Mouse (Mus musculus) C3H10T1/2 (cell line): ENCODE measurements around the gene Klrb1c. TPM values are rescaled to one million over a fixed set of nuclear protein-coding genes. Genes with fewer than 3 reads are reported as not detected.

ENCODE experiments used
- polyA plus RNA-seq, 2 experiments: library from polyadenylated mRNA; unstranded; fragments of >200 nt; fragmentation: generic; extraction: Trizol; gene quantifications; one replicate each; pipeline ENCODE4 v1.2.1; 2012; ENCODE audit warnings: missing spikeins in 2 of 2

Klrb1c gene
- polyA plus RNA-seq = not detected

GRCm38 (mm10) chr6:128789115-128789514 lies at the start of gene Klrb1c:
Gene Klrb1c, minus strand, starts transcription at chr6:128789215.

DNA sequence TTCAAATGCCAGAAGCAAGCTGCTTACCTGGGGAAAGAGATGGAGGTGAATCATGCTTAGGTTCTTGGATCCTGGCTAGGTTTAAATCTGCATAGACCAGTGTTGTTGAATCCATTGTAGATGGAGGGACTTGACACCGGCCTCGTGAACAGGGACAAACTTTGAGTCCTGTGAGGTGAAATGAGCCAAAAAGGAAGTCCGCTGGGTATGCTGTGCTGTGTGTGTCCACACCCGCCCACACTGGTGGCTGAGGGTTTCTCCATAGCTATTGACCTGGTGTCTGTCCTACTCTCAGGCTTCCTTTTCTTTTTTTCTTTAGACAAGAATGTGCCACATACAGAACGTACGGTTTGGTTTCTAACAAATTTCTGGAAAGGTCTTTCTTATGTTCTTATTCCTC lies 37.1 kb upstream of the Klrb1c start, which contains the start of the genes Gm44511 and Klrb1b:
Gene Gm44511, minus strand, starts transcription at position 184 of the 400 bp plus-strand sequence.
Gene Klrb1b, minus strand, starts transcription at position 200 of the 400 bp plus-strand sequence.

Other genes with a start within 250 kb of the Klrb1c start
- not detected for gene A2ml1, start 207.6 kb downstream of the Klrb1c start, polyA plus RNA-seq
- gene Klrb1a, start 165.7 kb downstream of the Klrb1c start, polyA plus RNA-seq = under 1 TPM in 1 of 2 experiments, not detected in 1; 0.05 TPM
- not detected for gene Clec2h, start 126.8 kb downstream of the Klrb1c start, polyA plus RNA-seq
- not detected for gene Klrb1, start 66.2 kb downstream of the Klrb1c start, polyA plus RNA-seq
- gene Gm44511, start 37.1 kb upstream of the Klrb1c start, polyA plus RNA-seq = not detected
- not detected for gene Klrb1b, start 37.1 kb upstream of the Klrb1c start, polyA plus RNA-seq
- gene Clec2i, start 98.4 kb upstream of the Klrb1c start, polyA plus RNA-seq = not detected
- gene BC035044, start 101.9 kb upstream of the Klrb1c start, polyA plus RNA-seq = under 1 TPM in 1 of 2 experiments, not detected in 1; 0.04 TPM
- gene Clec2g, start 145.2 kb upstream of the Klrb1c start, polyA plus RNA-seq = not detected